Mouse (Mus musculus) ES-Bruce4 (cell line): ENCODE measurements around the gene Olfr544.

Experiments used
- CTCF ChIP-seq: IDR thresholded peaks from one replicate; pipeline ENCODE4 v1.8.1; 2011; ENCODE audit warnings: low read depth, low read length
- POLR2A ChIP-seq: IDR thresholded peaks from one replicate; pipeline ENCODE4 v1.8.1; 2011; ENCODE audit warnings: low read length; ENCODE audit not compliant: insufficient read depth

- TF ChIP-seq CTCF (no peak), POLR2A (no peak)
Measured at GRCm38 (mm10) chr7:102501986-102502385, 13.9 kb upstream of the Olfr544 start.
